Mouse (Mus musculus): Measurements from ENCODE around the gene Mapre3.

Gene Mapre3

GRCm38 (mm10) chr5:30814424-30815119, at the start of gene Mapre3:
Gene Mapre3 (plus strand): TSS chr5:30814641.
- peak; percentile 50 for DNase-seq (ENCODE audit: extremely low read depth, low read depth)

- DNase-seq (ENCODE audit: extremely low read depth, low read depth) = no peak
Measured at GRCm38 (mm10) chr5:30765596-30766370, 48.7 kb upstream of the Mapre3 start.

GRCm38 (mm10) chr5:30768082-30768481, 46.4 kb upstream of the Mapre3 start:
- no peak for DNase-seq (ENCODE audit: extremely low read depth, low read depth)

- no peak for DNase-seq (ENCODE audit: extremely low read depth, low read depth)
Measured at GRCm38 (mm10) chr5:30768598-30768997, 45.8 kb upstream of the Mapre3 start.

- DNase-seq (ENCODE audit: extremely low read depth, low read depth) = no peak
Measured at GRCm38 (mm10) chr5:30769075-30769474, 45.4 kb upstream of the Mapre3 start.

GRCm38 (mm10) chr5:30774601-30775371, 39.7 kb upstream of the Mapre3 start:
- DNase-seq (ENCODE audit: extremely low read depth, low read depth) = peak; percentile 60

- DNase-seq (ENCODE audit: extremely low read depth, low read depth) = no peak
Measured at GRCm38 (mm10) chr5:30780699-30781098, 33.7 kb upstream of the Mapre3 start.

GRCm38 (mm10) chr5:30781147-30781546, 33.3 kb upstream of the Mapre3 start:
- no peak for DNase-seq (ENCODE audit: extremely low read depth, low read depth)

GRCm38 (mm10) chr5:30787381-30787780, 27.1 kb upstream of the Mapre3 start:
- DNase-seq (ENCODE audit: extremely low read depth, low read depth) = no peak

GRCm38 (mm10) chr5:30790047-30790446, 24.4 kb upstream of the Mapre3 start:
- no peak for DNase-seq (ENCODE audit: extremely low read depth, low read depth)

GRCm38 (mm10) chr5:30796125-30796524, 18.3 kb upstream of the Mapre3 start:
- no peak for DNase-seq (ENCODE audit: extremely low read depth, low read depth)

- peak; percentile 92 for DNase-seq (ENCODE audit: extremely low read depth, low read depth)
Measured at GRCm38 (mm10) chr5:30797482-30797881, 17.0 kb upstream of the Mapre3 start.

- DNase-seq (ENCODE audit: extremely low read depth, low read depth) = peak; percentile 36
Measured at GRCm38 (mm10) chr5:30797982-30798381, 16.5 kb upstream of the Mapre3 start.

- no peak for DNase-seq (ENCODE audit: extremely low read depth, low read depth)
Measured at GRCm38 (mm10) chr5:30798965-30799364, 15.5 kb upstream of the Mapre3 start.

- no peak for DNase-seq (ENCODE audit: extremely low read depth, low read depth)
Measured at GRCm38 (mm10) chr5:30802724-30803467, 11.5 kb upstream of the Mapre3 start.

- peak; percentile 68 for DNase-seq (ENCODE audit: extremely low read depth, low read depth)
Measured at GRCm38 (mm10) chr5:30806106-30806505, 8.3 kb upstream of the Mapre3 start.

- no peak for DNase-seq (ENCODE audit: extremely low read depth, low read depth)
Measured at GRCm38 (mm10) chr5:30815120-30815465, 652 bp downstream of the Mapre3 start.

- no peak for DNase-seq (ENCODE audit: extremely low read depth, low read depth)
Measured at GRCm38 (mm10) chr5:30816261-30816791, 1.9 kb downstream of the Mapre3 start.

GRCm38 (mm10) chr5:30818758-30819309, 4.4 kb downstream of the Mapre3 start:
- DNase-seq (ENCODE audit: extremely low read depth, low read depth) = no peak

- DNase-seq (ENCODE audit: extremely low read depth, low read depth) = no peak
Measured at GRCm38 (mm10) chr5:30822689-30823088, 8.2 kb downstream of the Mapre3 start.

GRCm38 (mm10) chr5:30823091-30823490, 8.7 kb downstream of the Mapre3 start:
- DNase-seq (ENCODE audit: extremely low read depth, low read depth) = no peak
